Mouse (Mus musculus) kidney, embryonic 14.5 days (tissue): Measurements from ENCODE around the gene B4galt3. TPM values are rescaled to one million over a fixed set of nuclear protein-coding genes. Genes with fewer than 3 reads are reported as not detected.

Source experiments
- ATAC-seq: fragments of 200-750 bp; cut with Nextera tagmentation; 2 replicates; pipeline ENCODE4 v1.8.0; 2017; ENCODE audit warnings: moderate number of reproducible peaks, mild to moderate bottlenecking, moderate TSS enrichment, moderate library complexity; ENCODE audit not compliant: low FRiP score, low TSS enrichment
- H3K27ac ChIP-seq: fragments of 300-500 bp; sonication (generic); 2 replicates; pipeline ENCODE4 v1.5.1; 2014; ENCODE audit warnings: low read depth, mild to moderate bottlenecking, low read length, moderate library complexity, mixed read lengths
- H3K27me3 ChIP-seq: fragments of 300-500 bp; sonication (generic); 2 replicates; pipeline ENCODE4 v1.6.1; 2014; ENCODE audit warnings: mild to moderate bottlenecking, low read length; ENCODE audit not compliant: control insufficient read depth, insufficient read depth
- H3K36me3 ChIP-seq: fragments of 300-500 bp; sonication (generic); 2 replicates; pipeline ENCODE4 v1.6.1; 2014; ENCODE audit warnings: low read length, mixed read lengths; ENCODE audit not compliant: control insufficient read depth, insufficient read depth
- H3K4me1 ChIP-seq: fragments of 300-500 bp; sonication (generic); 2 replicates; pipeline ENCODE4 v1.6.1; 2014; ENCODE audit warnings: low read length, mixed read lengths; ENCODE audit not compliant: control insufficient read depth, insufficient read depth
- H3K4me2 ChIP-seq: fragments of 300-500 bp; sonication (generic); replicated peaks from 2 replicates; pipeline ENCODE4 v1.6.1; 2014; ENCODE audit warnings: low read depth, mild to moderate bottlenecking, low read length
- H3K4me3 ChIP-seq: fragments of 300-500 bp; sonication (generic); 2 replicates; pipeline ENCODE4 v1.5.1; 2014; ENCODE audit warnings: mild to moderate bottlenecking, low read length
- H3K9ac ChIP-seq: fragments of 300-500 bp; sonication (generic); 2 replicates; pipeline ENCODE4 v1.6.1; 2014; ENCODE audit warnings: low read depth, mild to moderate bottlenecking, low read length, moderate library complexity
- H3K9me3 ChIP-seq: fragments of 300-500 bp; sonication (generic); 2 replicates; pipeline ENCODE4 v1.6.1; 2016; ENCODE audit warnings: low read length; ENCODE audit not compliant: control insufficient read depth
- WGBS: fragments of 180-500 bp; shearing (Covaris S2); extraction: QIAGEN DNeasy Blood & Tissue Kit; methylation state at CpG from one replicate; pipeline ENCODE4 v1.1.7; 2014; 5-methylcytosine and 5-hydroxymethylcytosine counted together
- polyA plus RNA-seq: library from polyadenylated mRNA; unstranded; fragments of >200 nt; fragmentation: Nextera tagmentation; extraction: Ambion mirVana; gene quantifications from 2 replicates; pipeline ENCODE4 v1.2.1, GENCODE M21; 2014

B4galt3 gene
- polyA plus RNA-seq, 1 experiment from 2014 or later: 79.2 TPM

DNA sequence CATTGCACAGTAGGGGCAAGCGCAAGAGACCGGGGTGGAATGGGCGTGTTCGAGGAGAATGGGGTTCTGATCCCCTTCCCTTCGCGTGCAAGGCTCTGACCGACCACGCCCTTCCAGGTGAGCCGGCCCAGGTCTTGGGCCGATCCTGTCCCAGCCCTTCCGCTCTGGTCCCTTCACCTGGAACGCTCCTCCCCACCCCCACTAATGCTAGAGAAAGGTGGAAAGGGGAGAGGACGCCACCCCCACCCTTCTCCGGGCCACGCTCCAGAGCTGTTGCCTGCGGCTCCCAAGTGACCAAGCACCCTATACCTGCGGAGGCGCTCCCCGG lies 409 bp downstream of the B4galt3 start:
- ATAC-seq: peak; percentile 88
- 1% methylated on average over 15 of the region's 19 CpGs for WGBS

DNA sequence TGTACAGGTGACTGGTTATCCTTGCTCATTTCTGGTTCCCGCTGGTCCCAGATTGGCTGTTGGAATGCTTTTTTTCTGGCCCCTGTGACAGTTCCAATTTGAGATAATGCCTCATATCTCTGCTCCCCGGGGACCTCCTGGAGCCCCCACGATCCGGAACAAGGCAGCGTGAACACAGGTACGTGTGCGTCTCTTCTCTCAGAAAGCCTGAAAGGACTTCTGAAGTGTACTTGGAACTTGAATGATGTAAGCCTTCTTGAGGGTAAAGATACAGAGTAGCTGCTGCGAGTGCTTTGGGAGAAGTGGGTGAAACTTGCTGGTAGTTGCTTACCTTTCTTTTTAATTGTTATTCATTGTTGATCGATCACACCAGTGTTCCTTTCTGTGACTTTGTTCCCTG lies 1.1 kb downstream of the B4galt3 start:
- Histone ChIP-seq H3K27me3 (no peaks in the 10 kb centered on the region), H3K36me3 (peaks cover 38% of the 10 kb centered on the region), H3K27ac (peak overlapping the region; percentile 55; the same call in 1 of the 2 replicates), H3K4me3 (peak overlapping the region; percentile 87), H3K9ac (peak overlapping the region; percentile 80), H3K9me3 (no peaks in the 10 kb centered on the region), H3K4me2 (peak overlapping the region; percentile 91), H3K4me1 (peaks cover 9% of the 10 kb centered on the region)
- ATAC-seq: no peak
- WGBS: 40% methylated on average over 9 of the region's 9 CpGs

More for the DNA sequence above, 409 bp downstream of the B4galt3 start:
- Histone ChIP-seq H3K9me3 (no peaks in the 10 kb centered on the region), H3K4me1 (peaks cover 9% of the 10 kb centered on the region), H3K27me3 (no peaks in the 10 kb centered on the region), H3K36me3 (peaks cover 32% of the 10 kb centered on the region), H3K27ac (peak overlapping the region; percentile 55), H3K9ac (peak overlapping the region; percentile 80), H3K4me3 (peak overlapping the region; percentile 87), H3K4me2 (peak overlapping the region; percentile 91)

DNA sequence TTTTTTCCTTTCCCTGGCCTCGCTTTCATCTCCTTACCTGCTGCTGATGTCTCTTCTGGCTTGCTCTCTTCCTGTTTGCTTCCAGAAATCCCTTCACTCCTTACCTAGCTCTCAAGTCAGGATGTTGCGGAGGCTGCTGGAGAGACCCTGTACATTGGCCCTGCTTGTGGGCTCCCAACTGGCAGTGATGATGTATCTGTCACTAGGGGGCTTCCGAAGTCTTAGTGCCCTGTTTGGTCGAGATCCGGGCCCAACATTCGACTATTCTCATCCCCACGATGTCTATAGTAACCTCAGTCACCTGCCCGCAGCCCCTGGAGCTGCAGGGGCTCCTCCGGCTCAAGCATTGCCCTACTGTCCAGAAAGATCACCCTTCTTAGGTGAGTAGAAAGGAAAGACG lies 1.5 kb downstream of the B4galt3 start:
- Histone ChIP-seq H3K9me3 (no peaks in the 10 kb centered on the region), H3K36me3 (peaks cover 42% of the 10 kb centered on the region), H3K4me1 (peaks cover 9% of the 10 kb centered on the region), H3K4me2 (peak overlapping the region; percentile 91; the same call in 1 of the 2 replicates), H3K27me3 (no peaks in the 10 kb centered on the region), H3K4me3 (no peak overlapping the region), H3K9ac (no peak overlapping the region; the same call in 1 of the 2 replicates), H3K27ac (no peak overlapping the region)
- 74% methylated on average over 10 of the region's 10 CpGs for WGBS
- ATAC-seq: no peak

DNA sequence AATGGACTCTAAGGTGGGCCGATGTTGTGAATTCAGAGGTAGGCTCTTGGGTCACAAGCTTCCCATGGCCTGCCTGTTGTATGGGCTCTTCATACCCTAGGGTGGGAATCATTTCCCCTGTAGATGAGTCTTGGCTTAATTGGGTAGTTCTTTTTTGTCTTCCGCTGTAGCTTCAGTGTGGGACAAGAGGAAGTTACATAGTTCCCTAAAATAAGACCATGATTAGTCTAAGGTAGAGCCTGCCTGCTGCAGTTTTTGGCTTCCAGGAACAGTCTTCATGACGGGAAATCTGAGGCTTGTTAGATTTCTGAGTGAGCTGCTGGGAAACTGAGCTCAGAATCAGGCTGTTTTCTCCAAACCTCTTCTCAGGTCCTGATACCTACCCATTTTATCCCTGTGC lies 2.0 kb downstream of the B4galt3 start:
- Histone ChIP-seq H3K9ac (no peak overlapping the region; the same call in 1 of the 2 replicates), H3K27ac (no peak overlapping the region), H3K4me1 (peaks cover 9% of the 10 kb centered on the region), H3K27me3 (no peaks in the 10 kb centered on the region), H3K4me2 (no peak overlapping the region), H3K4me3 (no peak overlapping the region), H3K9me3 (no peaks in the 10 kb centered on the region), H3K36me3 (peaks cover 47% of the 10 kb centered on the region)
- WGBS: 92% methylated on average over 3 of the region's 3 CpGs
- no peak for ATAC-seq

DNA sequence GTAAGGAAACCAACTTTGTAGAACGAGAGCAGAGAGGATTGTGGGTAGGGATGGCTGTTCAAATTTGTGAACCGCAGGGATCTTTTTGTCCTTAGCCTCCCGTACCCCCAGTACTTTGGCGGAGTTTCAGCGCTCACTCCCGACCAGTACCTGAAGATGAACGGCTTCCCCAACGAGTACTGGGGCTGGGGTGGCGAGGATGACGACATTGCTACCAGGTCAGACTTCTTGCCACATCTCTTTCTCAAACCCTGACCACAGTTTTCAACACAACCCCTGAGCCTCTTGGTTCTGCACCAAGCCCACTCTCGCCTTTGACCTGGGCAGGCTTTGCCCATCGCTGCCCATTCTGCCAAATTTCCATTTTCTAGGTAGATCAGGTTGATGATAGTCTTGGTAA lies 4.0 kb downstream of the B4galt3 start:
- no peak overlapping the region for H3K4me2 ChIP-seq
- ATAC-seq: no peak
- H3K4me3 ChIP-seq: no peak overlapping the region
- H3K4me1 ChIP-seq: peaks cover 9% of the 10 kb centered on the region
- H3K9ac ChIP-seq: no peak overlapping the region
- no peaks in the 10 kb centered on the region for H3K27me3 ChIP-seq
- peaks cover 56% of the 10 kb centered on the region for H3K36me3 ChIP-seq
- 89% methylated on average over 12 of the region's 12 CpGs for WGBS
- H3K9me3 ChIP-seq: no peaks in the 10 kb centered on the region
- H3K27ac ChIP-seq: no peak overlapping the region

DNA sequence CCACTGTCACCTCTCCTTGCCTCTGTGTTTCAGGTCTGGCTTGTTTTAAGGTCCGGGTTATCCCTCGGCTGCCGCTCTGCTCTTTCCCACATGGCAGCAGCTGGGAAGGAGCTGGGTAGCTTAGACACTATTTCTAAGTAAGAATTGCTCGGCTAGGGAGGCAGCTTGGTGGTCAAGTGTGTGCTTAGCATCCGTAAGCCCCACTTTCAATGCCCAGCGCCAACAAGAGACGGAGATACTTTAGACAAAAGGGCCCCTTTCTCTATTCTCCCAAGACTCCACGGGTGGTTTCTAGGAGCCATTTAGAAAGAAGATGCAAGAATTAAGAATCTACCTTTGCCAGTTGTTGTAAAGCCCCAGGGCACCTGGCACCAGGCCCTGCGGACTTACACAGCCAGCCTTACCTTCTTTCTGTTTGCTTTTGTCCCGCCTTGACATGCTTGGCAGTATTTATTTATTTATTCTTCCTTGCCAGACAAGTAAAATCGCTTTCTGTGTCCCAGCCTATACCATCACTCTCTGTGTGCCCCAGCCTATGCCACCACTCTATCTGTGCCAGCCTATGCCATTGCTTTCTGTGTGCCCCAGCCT lies 5.1 kb downstream of the B4galt3 start:
- Histone ChIP-seq H3K4me2 (no peak overlapping the region), H3K27me3 (no peaks in the 10 kb centered on the region), H3K9ac (no peak overlapping the region), H3K27ac (no peak overlapping the region), H3K36me3 (peaks cover 56% of the 10 kb centered on the region), H3K4me3 (no peak overlapping the region), H3K4me1 (peaks cover 18% of the 10 kb centered on the region), H3K9me3 (no peaks in the 10 kb centered on the region)
- WGBS: 86% methylated on average over 11 of the region's 11 CpGs
- ATAC-seq: no peak

DNA sequence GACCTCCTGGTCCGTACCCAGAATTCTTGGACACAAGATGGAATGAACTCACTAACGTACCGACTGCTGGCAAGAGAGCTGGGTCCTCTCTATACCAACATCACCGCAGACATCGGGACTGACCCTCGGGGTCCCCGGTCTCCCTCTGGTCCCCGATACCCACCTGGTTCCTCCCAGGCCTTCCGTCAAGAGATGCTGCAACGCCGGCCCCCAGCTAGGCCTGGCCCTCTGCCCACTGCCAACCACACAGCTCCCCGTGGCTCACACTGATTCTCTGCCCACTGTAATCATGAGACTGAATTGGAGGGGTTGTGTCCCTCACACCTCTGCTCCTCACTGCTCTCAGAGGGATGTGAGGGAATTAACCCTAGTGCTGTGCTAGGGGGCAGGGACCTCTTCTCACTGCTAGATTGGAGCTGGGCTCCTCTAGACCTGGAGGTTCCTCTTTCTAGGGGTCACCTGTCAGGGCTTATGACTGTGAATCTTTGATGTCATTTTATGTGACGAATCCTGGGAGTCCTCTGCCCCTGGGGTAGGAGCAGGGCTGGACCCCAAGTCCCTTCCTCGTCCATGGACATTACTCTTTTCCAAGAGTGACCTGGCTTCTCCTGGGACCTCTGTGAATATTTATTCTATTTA lies 6.1 kb downstream of the B4galt3 start:
- peaks cover 14% of the 10 kb centered on the region for H3K4me1 ChIP-seq
- no peak for ATAC-seq
- H3K36me3 ChIP-seq: peaks cover 56% of the 10 kb centered on the region
- no peaks in the 10 kb centered on the region for H3K9me3 ChIP-seq
- 90% methylated on average over 14 of the region's 14 CpGs for WGBS
- no peak overlapping the region for H3K27ac ChIP-seq
- H3K9ac ChIP-seq: no peak overlapping the region
- no peaks in the 10 kb centered on the region for H3K27me3 ChIP-seq
- no peak overlapping the region for H3K4me3 ChIP-seq
- no peak overlapping the region for H3K4me2 ChIP-seq

DNA sequence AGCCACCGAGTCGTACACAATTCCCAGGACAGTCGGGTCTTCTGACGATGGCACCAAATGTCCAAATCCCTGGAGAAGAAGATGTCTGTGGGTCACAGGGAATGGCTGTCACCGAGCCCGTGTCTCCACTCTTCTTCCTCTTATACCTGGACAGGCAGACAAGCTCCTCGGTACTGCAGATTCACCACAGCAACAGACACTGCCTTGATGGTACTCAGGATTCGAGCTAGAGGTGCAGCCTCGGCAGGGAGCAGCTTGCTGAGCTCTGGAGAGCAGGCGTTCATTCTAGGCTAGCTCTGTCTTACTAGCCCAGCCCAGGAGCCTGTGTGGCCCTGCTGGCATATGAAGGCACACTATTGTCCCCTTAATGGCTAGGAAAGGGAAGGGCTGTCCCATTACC lies 7.6 kb downstream of the B4galt3 start:
- 92% methylated on average over 10 of the region's 10 CpGs for WGBS
- Histone ChIP-seq H3K9me3 (no peaks in the 10 kb centered on the region), H3K36me3 (peaks cover 59% of the 10 kb centered on the region), H3K4me2 (no peak overlapping the region), H3K4me3 (no peak overlapping the region), H3K9ac (no peak overlapping the region), H3K27me3 (no peaks in the 10 kb centered on the region), H3K27ac (no peak overlapping the region), H3K4me1 (peaks cover 13% of the 10 kb centered on the region; the same call in 1 of the 2 replicates)
- ATAC-seq: no peak

DNA sequence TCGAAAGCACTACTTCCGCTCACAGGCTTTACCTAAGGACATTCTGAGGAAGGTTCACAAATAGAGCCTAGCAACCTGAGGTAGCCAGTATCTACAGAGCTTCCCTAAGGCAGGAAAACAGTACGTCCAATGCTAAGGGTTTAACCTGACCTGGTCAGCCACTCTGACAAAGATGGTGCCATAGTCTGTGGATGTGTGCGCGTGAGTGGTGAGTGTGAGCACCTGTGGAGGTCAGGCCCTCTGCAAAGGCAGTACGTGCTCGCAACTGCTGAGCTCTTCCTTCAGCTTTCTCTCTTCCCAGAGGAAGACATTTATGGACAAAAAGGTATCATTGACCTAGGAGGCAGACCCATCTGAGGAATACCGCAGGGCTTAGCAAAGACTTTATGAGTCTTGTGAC lies 8.3 kb downstream of the B4galt3 start:
- WGBS: 90% methylated on average over 8 of the region's 8 CpGs
- no peaks in the 10 kb centered on the region for H3K27me3 ChIP-seq
- H3K4me1 ChIP-seq: peaks cover 13% of the 10 kb centered on the region; the same call in 1 of the 2 replicates
- no peak overlapping the region for H3K27ac ChIP-seq
- H3K4me3 ChIP-seq: no peak overlapping the region
- no peak for ATAC-seq
- H3K9ac ChIP-seq: no peak overlapping the region
- no peaks in the 10 kb centered on the region for H3K9me3 ChIP-seq
- H3K36me3 ChIP-seq: peaks cover 60% of the 10 kb centered on the region
- H3K4me2 ChIP-seq: no peak overlapping the region
